Mouse (Mus musculus) myocyte (in vitro differentiated cells): ENCODE data around the gene Unc80. TPM values are rescaled to one million over a fixed set of nuclear protein-coding genes. Genes with fewer than 3 reads are reported as not detected.

Source experiments
- H3K27me3 ChIP-seq: one replicate; pipeline ENCODE4 v1.6.1; 2011; ENCODE audit not compliant: control insufficient read depth, insufficient read depth, insufficient read length
- H3K36me3 ChIP-seq: one replicate; pipeline ENCODE4 v1.6.1; 2011; ENCODE audit not compliant: control insufficient read depth, insufficient read depth
- H3K4me2 ChIP-seq: one replicate; pipeline ENCODE4 v1.6.1; 2011; ENCODE audit warnings: low read depth, control low read depth
- H3K4me3 ChIP-seq: one replicate; pipeline ENCODE4 v1.5.1; 2011; ENCODE audit warnings: mild to moderate bottlenecking, control low read depth, moderate library complexity
- H3K79me2 ChIP-seq: one replicate; pipeline ENCODE4 v1.6.1; 2011; ENCODE audit not compliant: control insufficient read depth, insufficient read depth
- H3ac ChIP-seq: one replicate; pipeline ENCODE4 v1.6.1; 2011; ENCODE audit not compliant: control insufficient read depth, insufficient read length
- CEBPB ChIP-seq: IDR thresholded peaks from 2 replicates; pipeline ENCODE4 v1.6.1; 2011; ENCODE audit warnings: mild to moderate bottlenecking, moderate library complexity; ENCODE audit not compliant: poor library complexity, insufficient read depth, severe bottlenecking
- E2F4 ChIP-seq: IDR thresholded peaks from one replicate; pipeline ENCODE4 v1.6.1; 2011; ENCODE audit warnings: mild to moderate bottlenecking, control low read depth, moderate library complexity; ENCODE audit not compliant: insufficient read depth
- MAX ChIP-seq: IDR thresholded peaks from one replicate; pipeline ENCODE4 v1.6.1; 2011; ENCODE audit warnings: low read depth, mild to moderate bottlenecking, control low read depth
- MYOD1 ChIP-seq, 3 experiments: IDR thresholded peaks; one replicate each; pipeline ENCODE4 v1.6.1; 2011; ENCODE audit warnings: control low read depth in 2 of 3, low read depth in 2 of 3, mild to moderate bottlenecking in 2 of 3, moderate library complexity in 1 of 3; ENCODE audit not compliant: insufficient read length in 2 of 3, control insufficient read depth in 1 of 3
- MYOG ChIP-seq, 3 experiments: IDR thresholded peaks; one replicate each; pipeline ENCODE4 v1.6.1; 2011; ENCODE audit warnings: control low read depth in 2 of 3, low read depth in 2 of 3, mild to moderate bottlenecking in 2 of 3; ENCODE audit not compliant: insufficient read length in 2 of 3, control insufficient read depth in 1 of 3, insufficient read depth in 1 of 3
- POLR2A ChIP-seq: IDR thresholded peaks from one replicate; pipeline ENCODE4 v1.6.1; 2011; ENCODE audit warnings: low read depth, mild to moderate bottlenecking, control low read depth, moderate library complexity; ENCODE audit not compliant: insufficient read length
- POLR2AphosphoS2 ChIP-seq: IDR thresholded peaks from one replicate; pipeline ENCODE4 v1.6.1; 2011; ENCODE audit warnings: low read depth, control low read depth; ENCODE audit not compliant: insufficient read length
- REST ChIP-seq: IDR thresholded peaks from one replicate; pipeline ENCODE4 v1.6.1; 2011; ENCODE audit warnings: mild to moderate bottlenecking, control low read depth, moderate library complexity; ENCODE audit not compliant: insufficient read depth, insufficient read length
- SRF ChIP-seq: IDR thresholded peaks from one replicate; pipeline ENCODE4 v1.6.1; 2011; ENCODE audit warnings: low read depth; ENCODE audit not compliant: control insufficient read depth, insufficient read length
- TCF12 ChIP-seq: IDR thresholded peaks from one replicate; pipeline ENCODE4 v1.6.1; 2011; ENCODE audit warnings: mild to moderate bottlenecking, control low read depth; ENCODE audit not compliant: poor library complexity, insufficient read depth, severe bottlenecking
- TCF3 ChIP-seq: IDR thresholded peaks from one replicate; pipeline ENCODE4 v1.6.1; 2011; ENCODE audit warnings: low read depth, control low read depth; ENCODE audit not compliant: insufficient read length
- USF1 ChIP-seq: IDR thresholded peaks from one replicate; pipeline ENCODE4 v1.6.1; 2011; ENCODE audit warnings: low read depth, mild to moderate bottlenecking, control low read depth, moderate library complexity
- polyA plus RNA-seq: library from polyadenylated mRNA; unstranded; fragments of >200 nt; fragmentation: generic; extraction: Trizol; gene quantifications from one replicate; pipeline ENCODE4 v1.2.1, GENCODE M21; 2012; ENCODE audit warnings: missing spikeins

Unc80 gene
- polyA plus RNA-seq, 1 experiment, result not detected

GRCm38 (mm10) chr1:66569736-66570135 is 101.6 kb downstream of the Unc80 start:
- no peaks in the 10 kb centered on the region for H3K36me3 ChIP-seq
- H3K79me2 ChIP-seq, result no peaks in the 10 kb centered on the region
- H3K4me2 ChIP-seq, result no peak overlapping the region
- no peak overlapping the region for H3K4me3 ChIP-seq
- no peak overlapping the region for H3ac ChIP-seq
- TF ChIP-seq POLR2A (no peak), MYOD1 (IDR thresholded peaks at IDR 0.05; ENCODE audit: control insufficient read depth in 1 of 3, insufficient read length in 2 of 3, low read depth in 2 of 3) (no peak)
- H3K27me3 ChIP-seq, result no peaks in the 10 kb centered on the region

GRCm38 (mm10) chr1:66597163-66597788 is 129.1 kb downstream of the Unc80 start:
- Histone ChIP-seq H3K27me3 (no peaks in the 10 kb centered on the region), H3ac (no peak overlapping the region), H3K79me2 (no peaks in the 10 kb centered on the region), H3K36me3 (no peaks in the 10 kb centered on the region), H3K4me3 (no peak overlapping the region), H3K4me2 (no peak overlapping the region)
- TF ChIP-seq REST, result no peak
- TF ChIP-seq POLR2A, result no peak
- TF ChIP-seq TCF3, result no peak
- TF ChIP-seq MYOD1 (IDR thresholded peaks at IDR 0.05; ENCODE audit: control insufficient read depth in 1 of 3, insufficient read length in 2 of 3, low read depth in 2 of 3), result no peak
- no peak for TF ChIP-seq MAX
- no peak for TF ChIP-seq SRF
- TF ChIP-seq USF1, result no peak
- no peak for TF ChIP-seq CEBPB

GRCm38 (mm10) chr1:66608304-66608703 is 140.1 kb downstream of the Unc80 start:
- H3ac ChIP-seq, result no peak overlapping the region
- H3K79me2 ChIP-seq, result no peaks in the 10 kb centered on the region
- no peak overlapping the region for H3K4me2 ChIP-seq
- H3K27me3 ChIP-seq, result peaks cover 7% of the 10 kb centered on the region
- H3K36me3 ChIP-seq, result no peaks in the 10 kb centered on the region
- no peak for TF ChIP-seq MAX
- TF ChIP-seq TCF3, result no peak
- no peak for TF ChIP-seq POLR2AphosphoS2
- TF ChIP-seq MYOD1 (IDR thresholded peaks at IDR 0.05; ENCODE audit: control insufficient read depth in 1 of 3, insufficient read length in 2 of 3, low read depth in 2 of 3), result no peak
- TF ChIP-seq CEBPB, result no peak
- TF ChIP-seq REST, result no peak
- TF ChIP-seq USF1, result no peak
- no peak for TF ChIP-seq MYOG (IDR thresholded peaks at IDR 0.05; ENCODE audit: control insufficient read depth in 1 of 3, insufficient read depth in 1 of 3, insufficient read length in 2 of 3, low read depth in 2 of 3)
- no peak for TF ChIP-seq TCF12
- TF ChIP-seq SRF, result no peak
- no peak overlapping the region for H3K4me3 ChIP-seq

- no peak overlapping the region for H3ac ChIP-seq
These were observed 149.0 kb downstream of the Unc80 start for GRCm38 (mm10) chr1:66617188-66617587.

GRCm38 (mm10) chr1:66638177-66638576 is 170.0 kb downstream of the Unc80 start:
- Histone ChIP-seq H3K79me2 (no peaks in the 10 kb centered on the region), H3K27me3 (no peaks in the 10 kb centered on the region), H3K4me3 (no peak overlapping the region), H3K4me2 (no peak overlapping the region), H3ac (no peak overlapping the region), H3K36me3 (no peaks in the 10 kb centered on the region)
- TF ChIP-seq SRF (no peak), TCF12 (no peak), E2F4 (no peak)

More at GRCm38 (mm10) chr1:66617188-66617587, 149.0 kb downstream of the Unc80 start:
- no peak for TF ChIP-seq MYOD1 (IDR thresholded peaks at IDR 0.05; ENCODE audit: control insufficient read depth in 1 of 3, insufficient read length in 2 of 3, low read depth in 2 of 3)
- no peak for TF ChIP-seq SRF
- Histone ChIP-seq H3K4me2 (no peak overlapping the region), H3K4me3 (no peak overlapping the region), H3K79me2 (no peaks in the 10 kb centered on the region), H3K27me3 (no peaks in the 10 kb centered on the region), H3K36me3 (no peaks in the 10 kb centered on the region)

- Histone ChIP-seq H3K36me3 (no peaks in the 10 kb centered on the region), H3ac (no peak overlapping the region), H3K79me2 (no peaks in the 10 kb centered on the region), H3K27me3 (no peaks in the 10 kb centered on the region), H3K4me2 (no peak overlapping the region), H3K4me3 (no peak overlapping the region)
- TF ChIP-seq MYOG (IDR thresholded peaks at IDR 0.05; ENCODE audit: control insufficient read depth in 1 of 3, insufficient read depth in 1 of 3, insufficient read length in 2 of 3, low read depth in 2 of 3) (no peak), TCF12 (no peak), TCF3 (no peak), USF1 (no peak), REST (no peak), POLR2AphosphoS2 (no peak), SRF (no peak), MYOD1 (IDR thresholded peaks at IDR 0.05; ENCODE audit: control insufficient read depth in 1 of 3, insufficient read length in 2 of 3, low read depth in 2 of 3) (no peak), E2F4 (no peak), POLR2A (no peak), CEBPB (no peak), MAX (no peak)
These were observed 178.7 kb downstream of the Unc80 start for GRCm38 (mm10) chr1:66646894-66647293.
